Mouse (Mus musculus): ENCODE results near the gene Kptn. TPM values are rescaled to one million over a fixed set of nuclear protein-coding genes. Genes with fewer than 3 reads are reported as not detected.

Gene Kptn
- polyA plus RNA-seq (2012; rRNA removed) = 37.2 and 41.3 TPM in 2 replicates

GRCm38 (mm10) chr7:16119569-16120261 lies at the start of gene Kptn:
TSS of gene Kptn (plus strand) at chr7:16119895.

GRCm38 (mm10) chr7:16098021-16099017 lies 21.4 kb upstream of the Kptn start, which contains the start of gene Napa:
TSS of gene Napa (plus strand) at chr7:16098458.

GRCm38 (mm10) chr7:16129421-16129845 lies 9.7 kb downstream of the Kptn start, which contains the start of gene Slc8a2:
TSS of gene Slc8a2 (plus strand) at chr7:16129826.

GRCm38 (mm10) chr7:16174597-16175541 lies 55.2 kb downstream of the Kptn start, which contains the start of gene Meis3:
TSS of gene Meis3 (plus strand) at chr7:16175090.

Other genes with a start within 250 kb of the Kptn start
- not detected in 2 replicates for gene Crx, start 239.9 kb upstream of the Kptn start, polyA plus RNA-seq (2012; rRNA removed)
- gene Crxos, start 237.3 kb upstream of the Kptn start, polyA plus RNA-seq (2012; rRNA removed) = not detected in 2 replicates
- 354 and 438 TPM in 2 replicates for gene Selenow, start 197.5 kb upstream of the Kptn start, polyA plus RNA-seq (2012; rRNA removed)
- gene Nop53, start 173.8 kb upstream of the Kptn start, polyA plus RNA-seq (2012; rRNA removed) = 207 and 250 TPM in 2 replicates
- gene Ehd2, start 152.3 kb upstream of the Kptn start, polyA plus RNA-seq (2012; rRNA removed) = 92.0 and 104 TPM in 2 replicates
- 13.5 and 17.0 TPM in 2 replicates for gene Bicra, start 72.0 kb upstream of the Kptn start, polyA plus RNA-seq (2012; rRNA removed)
- gene Zfp541, start 58.1 kb upstream of the Kptn start, polyA plus RNA-seq (2012; rRNA removed) = 0.29 and 0.33 TPM in 2 replicates
- 244 and 259 TPM in 2 replicates for gene Napa, start 21.4 kb upstream of the Kptn start, polyA plus RNA-seq (2012; rRNA removed)
- 5.1 and 7.0 TPM in 2 replicates for gene Slc8a2, start 9.9 kb downstream of the Kptn start, polyA plus RNA-seq (2012; rRNA removed)
- 53.6 and 55.8 TPM in 2 replicates for gene Meis3, start 55.2 kb downstream of the Kptn start, polyA plus RNA-seq (2012; rRNA removed)
- gene Dhx34, start 102.1 kb downstream of the Kptn start, polyA plus RNA-seq (2012; rRNA removed) = 48.7 and 51.0 TPM in 2 replicates
- gene C5ar2, start 124.3 kb downstream of the Kptn start, polyA plus RNA-seq (2012; rRNA removed) = 0.87 and 0.90 TPM in 2 replicates
- 14.7 and 16.9 TPM in 2 replicates for gene C5ar1, start 139.6 kb downstream of the Kptn start, polyA plus RNA-seq (2012; rRNA removed)
- gene Inafm1, start 153.7 kb downstream of the Kptn start, polyA plus RNA-seq (2012; rRNA removed) = 112 and 150 TPM in 2 replicates
- gene Ccdc9, start 166.9 kb downstream of the Kptn start, polyA plus RNA-seq (2012; rRNA removed) = 32.9 and 36.1 TPM in 2 replicates
- 51.7 and 62.6 TPM in 2 replicates for gene Bbc3, start 188.5 kb downstream of the Kptn start, polyA plus RNA-seq (2012; rRNA removed)